Mouse (Mus musculus) limb, embryonic 13.5 days (tissue): ENCODE measurements around the gene Pou6f2. TPM values are rescaled to one million over a fixed set of nuclear protein-coding genes. Genes with fewer than 3 reads are reported as not detected.

Experiments
- ATAC-seq: fragments of 200-750 bp; cut with Nextera tagmentation; 2 replicates; pipeline ENCODE4 v1.8.0; 2017; ENCODE audit warnings: low read depth, moderate number of reproducible peaks, moderate TSS enrichment; ENCODE audit not compliant: low FRiP score
- H3K27ac ChIP-seq: fragments of 300-500 bp; sonication (generic); 2 replicates; pipeline ENCODE4 v1.5.1; 2015; ENCODE audit warnings: inconsistent platforms, mild to moderate bottlenecking, moderate library complexity
- H3K27me3 ChIP-seq: fragments of 300-500 bp; sonication (generic); 2 replicates; pipeline ENCODE4 v1.6.1; 2015; ENCODE audit warnings: mild to moderate bottlenecking, inconsistent platforms
- H3K36me3 ChIP-seq: fragments of 300-500 bp; sonication (generic); 2 replicates; pipeline ENCODE4 v1.6.1; 2015; ENCODE audit warnings: inconsistent platforms, mild to moderate bottlenecking, moderate library complexity
- H3K4me1 ChIP-seq: fragments of 300-500 bp; sonication (generic); 2 replicates; pipeline ENCODE4 v1.6.1; 2015; ENCODE audit warnings: inconsistent platforms
- H3K4me2 ChIP-seq: fragments of 300-500 bp; sonication (generic); replicated peaks from 2 replicates; pipeline ENCODE4 v1.6.1; 2015; ENCODE audit warnings: inconsistent platforms, mild to moderate bottlenecking, moderate library complexity
- H3K4me3 ChIP-seq: fragments of 300-500 bp; sonication (generic); 2 replicates; pipeline ENCODE4 v1.5.1; 2015; ENCODE audit warnings: moderate library complexity, mild to moderate bottlenecking, inconsistent platforms
- H3K9ac ChIP-seq: fragments of 300-500 bp; sonication (generic); 2 replicates; pipeline ENCODE4 v1.6.1; 2015; ENCODE audit warnings: mild to moderate bottlenecking, inconsistent platforms
- H3K9me3 ChIP-seq: fragments of 300-500 bp; sonication (generic); 2 replicates; pipeline ENCODE4 v1.6.1; 2016; ENCODE audit warnings: inconsistent platforms
- WGBS: fragments of 180-500 bp; shearing (Covaris S2); methylation state at CpG from one replicate; pipeline ENCODE4 v1.1.7; 2015; 5-methylcytosine and 5-hydroxymethylcytosine counted together
- polyA plus RNA-seq: library from polyadenylated mRNA; unstranded; fragments of >200 nt; fragmentation: Nextera tagmentation; extraction: Ambion mirVana; gene quantifications from 2 replicates; pipeline ENCODE4 v1.2.1, GENCODE M21; 2015

The Pou6f2 gene
- polyA plus RNA-seq, 1 experiment from 2014 or later = 0.57 TPM

DNA sequence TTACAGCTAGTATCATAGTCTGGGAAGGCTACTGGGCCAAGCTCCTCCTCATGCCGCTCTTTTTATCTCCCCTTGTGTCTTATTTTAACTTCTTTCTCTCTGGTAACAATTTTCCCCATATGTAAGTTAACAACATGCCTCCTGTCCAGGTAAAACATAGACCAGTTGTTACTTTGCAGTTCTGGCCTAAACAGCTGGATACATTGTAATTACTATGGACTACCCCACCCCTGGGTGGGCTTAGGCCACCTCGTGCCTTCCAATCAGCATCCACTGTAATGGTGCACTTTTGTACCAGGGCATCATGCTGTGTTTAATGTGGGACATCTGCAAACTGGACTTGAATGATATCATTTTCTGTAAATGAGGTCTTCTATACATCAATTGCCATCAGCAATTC, 271.4 kb downstream of the Pou6f2 start:
- Histone ChIP-seq H3K4me2 (no peak overlapping the region), H3K4me3 (no peak overlapping the region), H3K9ac (no peak overlapping the region), H3K36me3 (no peaks in the 10 kb centered on the region), H3K9me3 (no peaks in the 10 kb centered on the region), H3K27me3 (0 out of 2 replicates have a peak, but pooled peaks cover 3% of the 10 kb centered on the region), H3K4me1 (peaks cover 17% of the 10 kb centered on the region), H3K27ac (no peak overlapping the region)
- 53% methylated on average over 2 of the region's 2 CpGs for WGBS
- no peak for ATAC-seq

DNA sequence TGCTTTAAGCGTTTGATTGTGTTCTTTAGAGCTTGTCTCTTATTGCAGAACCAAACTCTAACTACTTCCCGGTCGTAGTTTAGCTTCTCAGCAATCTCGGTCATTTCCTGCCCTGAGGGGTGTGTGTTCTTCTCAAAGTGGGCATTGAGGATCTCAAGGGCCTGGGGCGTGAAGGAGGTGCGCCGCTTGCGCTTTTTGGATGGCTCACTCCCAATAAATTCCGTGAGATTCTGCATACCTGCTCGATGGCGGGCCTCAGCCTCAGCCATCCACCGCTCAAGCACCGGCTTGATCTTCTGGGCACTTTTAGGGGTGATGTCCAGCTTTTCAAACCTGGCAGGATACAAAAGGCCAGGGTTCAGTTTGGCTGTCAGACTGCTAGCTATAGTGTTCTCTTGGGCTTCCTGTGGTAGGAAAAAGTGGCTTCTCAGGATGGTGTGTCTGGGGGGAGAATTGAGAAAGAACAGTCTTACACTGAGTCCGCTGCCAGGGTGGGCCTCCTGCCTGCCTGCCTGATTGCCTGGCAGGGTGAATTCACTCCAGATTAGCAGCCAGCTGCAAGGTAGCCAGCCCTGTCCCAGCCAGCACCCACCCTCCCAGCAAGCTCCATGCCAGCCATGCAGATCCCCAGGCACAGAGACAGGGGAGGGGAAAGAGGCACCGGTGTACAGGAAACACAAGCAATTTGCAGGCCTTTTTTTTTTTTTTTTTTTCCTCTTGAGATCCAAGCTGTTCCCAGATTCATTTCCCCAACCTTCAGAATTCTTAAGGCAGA, 272.1 kb downstream of the Pou6f2 start:
- H3K36me3 ChIP-seq = no peaks in the 10 kb centered on the region
- 0 out of 2 replicates have a peak overlapping the region, but pooled peaks have one; percentile 3 for H3K4me2 ChIP-seq
- no peak overlapping the region for H3K9ac ChIP-seq
- no peak for ATAC-seq
- no peak overlapping the region for H3K27ac ChIP-seq
- peaks cover 17% of the 10 kb centered on the region for H3K4me1 ChIP-seq
- H3K9me3 ChIP-seq = no peaks in the 10 kb centered on the region
- WGBS = 54% methylated on average over 15 of the region's 15 CpGs
- no peak overlapping the region for H3K4me3 ChIP-seq
- H3K27me3 ChIP-seq = 0 out of 2 replicates have a peak, but pooled peaks cover 3% of the 10 kb centered on the region

GRCm38 (mm10) chr13:18124368-18124767, 273.1 kb downstream of the Pou6f2 start:
- WGBS = 19% methylated on average over 13 of the region's 13 CpGs
- H3K27ac ChIP-seq = no peak overlapping the region

GRCm38 (mm10) chr13:18120406-18120805, 277.1 kb downstream of the Pou6f2 start:
- no peak overlapping the region for H3K4me2 ChIP-seq
- no peak for ATAC-seq
- H3K27ac ChIP-seq = no peak overlapping the region
- peaks cover 5% of the 10 kb centered on the region for H3K4me1 ChIP-seq
- no peak overlapping the region for H3K9ac ChIP-seq
- no peaks in the 10 kb centered on the region for H3K36me3 ChIP-seq
- H3K9me3 ChIP-seq = no peaks in the 10 kb centered on the region
- H3K4me3 ChIP-seq = no peak overlapping the region
- 0 out of 2 replicates have a peak, but pooled peaks cover 3% of the 10 kb centered on the region for H3K27me3 ChIP-seq
- 88% methylated on average over 2 of the region's 2 CpGs for WGBS

More at GRCm38 (mm10) chr13:18124368-18124767, 273.1 kb downstream of the Pou6f2 start:
- peak; percentile 69; the same call in 1 of the 2 replicates for ATAC-seq
- 0 out of 2 replicates have a peak, but pooled peaks cover 3% of the 10 kb centered on the region for H3K27me3 ChIP-seq
- peak overlapping the region; percentile 53 for H3K4me2 ChIP-seq
- no peak overlapping the region for H3K9ac ChIP-seq
- H3K4me3 ChIP-seq = peak overlapping the region; percentile 17; the same call in 1 of the 2 replicates
- no peaks in the 10 kb centered on the region for H3K9me3 ChIP-seq
- H3K36me3 ChIP-seq = no peaks in the 10 kb centered on the region
- H3K4me1 ChIP-seq = peaks cover 7% of the 10 kb centered on the region

DNA sequence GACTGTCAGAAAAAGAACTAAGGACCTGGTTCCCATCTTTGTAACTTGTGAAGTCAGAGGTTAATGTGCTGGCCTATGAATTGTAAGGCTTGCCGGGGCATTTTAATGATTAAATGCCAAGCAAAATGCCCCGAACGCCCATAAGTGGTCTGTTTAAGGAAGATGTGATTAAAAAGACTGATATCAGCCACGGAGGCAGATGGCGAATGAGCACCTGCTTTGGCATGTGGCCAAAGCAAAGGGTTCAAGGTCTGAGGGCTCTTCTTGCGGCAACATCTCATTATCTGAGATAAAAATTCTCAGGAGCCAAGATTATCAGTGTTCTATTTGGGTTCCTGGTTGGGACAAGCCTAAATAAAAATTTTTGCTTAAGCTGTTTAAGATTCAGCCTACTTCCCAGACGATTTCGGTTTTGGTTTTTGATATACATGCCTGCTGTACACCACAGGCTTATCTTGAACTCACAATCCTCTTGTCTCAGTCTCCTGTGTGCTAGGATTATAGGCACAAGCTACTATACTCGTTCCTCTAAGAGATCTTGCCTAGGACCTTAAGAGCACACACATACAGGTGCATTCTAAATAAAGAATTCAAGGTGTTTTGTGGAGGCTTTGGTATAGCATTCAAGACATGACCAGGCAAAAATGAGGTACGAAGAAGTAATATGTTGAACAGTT, 315.9 kb downstream of the Pou6f2 start:
- Histone ChIP-seq H3K4me1 (no peaks in the 10 kb centered on the region), H3K4me2 (no peak overlapping the region), H3K36me3 (no peaks in the 10 kb centered on the region), H3K9me3 (no peaks in the 10 kb centered on the region), H3K4me3 (no peak overlapping the region), H3K27me3 (no peaks in the 10 kb centered on the region), H3K9ac (no peak overlapping the region), H3K27ac (no peak overlapping the region)
- no peak for ATAC-seq
- 75% methylated on average over 10 of the region's 10 CpGs for WGBS
